Mouse (Mus musculus): ENCODE results near the gene Ercc4. TPM values are rescaled to one million over a fixed set of nuclear protein-coding genes. Genes with fewer than 3 reads are reported as not detected.

Ercc4 gene
- polyA plus RNA-seq, 1 experiment from 2014 or later = 15.6 TPM

DNA sequence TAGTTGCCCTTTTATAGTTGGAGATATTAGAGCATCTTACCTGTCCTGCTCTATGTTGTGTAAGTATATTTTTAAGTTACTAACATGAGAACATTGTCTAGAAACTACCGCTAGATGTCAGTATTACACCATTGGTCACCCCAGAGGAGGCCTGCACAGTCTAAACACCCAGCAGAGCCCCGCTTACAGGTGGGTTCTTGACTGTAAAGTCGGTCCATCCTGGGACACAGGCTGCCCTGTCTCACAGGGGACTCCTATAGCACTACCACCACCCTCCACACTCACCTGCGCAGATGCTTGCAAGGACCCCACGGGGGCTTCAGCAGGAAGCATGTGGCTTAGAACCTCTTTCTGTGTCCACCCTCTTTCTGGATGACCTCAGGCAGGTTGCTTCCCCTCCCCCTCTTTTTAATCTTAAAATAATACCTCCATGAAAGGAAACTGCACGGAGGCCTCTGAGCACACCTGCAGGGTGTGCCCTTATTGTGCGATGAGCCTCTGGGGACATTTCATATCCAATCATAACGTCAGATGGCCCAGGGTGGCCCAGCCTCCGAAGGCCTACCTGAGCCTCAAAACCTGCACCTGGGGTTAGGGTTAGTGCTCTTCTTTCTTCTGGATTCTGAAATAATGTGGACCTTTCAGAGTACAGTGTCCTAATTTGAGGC, 7.9 kb downstream of the Ercc4 start:
- ATAC-seq = peak; percentile 92
- H3K4me2 ChIP-seq (ENCODE audit: low read length) = no peak overlapping the region
- 63% methylated on average over 9 of the region's 9 CpGs for WGBS
- H3K9me3 ChIP-seq (ENCODE audit: control insufficient read depth, low read length) = no peaks in the 10 kb centered on the region
- no peaks in the 10 kb centered on the region for H3K4me1 ChIP-seq (replicated peaks; ENCODE audit: control insufficient read depth, insufficient read depth, low read length)
- no peak overlapping the region for H3K4me3 ChIP-seq (replicated peaks; ENCODE audit: low read length)
- peaks cover 10% of the 10 kb centered on the region for H3K36me3 ChIP-seq (ENCODE audit: control insufficient read depth, insufficient read depth)
- H3K27ac ChIP-seq (ENCODE audit: low read length) = no peak overlapping the region
- H3K9ac ChIP-seq (replicated peaks; ENCODE audit: low read depth, low read length) = no peak overlapping the region
- H3K27me3 ChIP-seq (replicated peaks; ENCODE audit: control insufficient read depth, insufficient read depth, low read length) = no peaks in the 10 kb centered on the region

GRCm38 (mm10) chr16:13117967-13118430, 8.5 kb downstream of the Ercc4 start:
- Histone ChIP-seq H3K4me3 (replicated peaks; ENCODE audit: low read length) (no peak overlapping the region), H3K9ac (replicated peaks; ENCODE audit: low read depth, low read length) (no peak overlapping the region), H3K9me3 (ENCODE audit: control insufficient read depth, low read length) (no peaks in the 10 kb centered on the region), H3K27me3 (replicated peaks; ENCODE audit: control insufficient read depth, insufficient read depth, low read length) (no peaks in the 10 kb centered on the region), H3K27ac (ENCODE audit: low read length) (no peak overlapping the region), H3K4me2 (ENCODE audit: low read length) (no peak overlapping the region), H3K4me1 (replicated peaks; ENCODE audit: control insufficient read depth, insufficient read depth, low read length) (no peaks in the 10 kb centered on the region), H3K36me3 (ENCODE audit: control insufficient read depth, insufficient read depth) (peaks cover 10% of the 10 kb centered on the region)
- 92% methylated on average over 7 of the region's 7 CpGs for WGBS
- no peak for ATAC-seq

DNA sequence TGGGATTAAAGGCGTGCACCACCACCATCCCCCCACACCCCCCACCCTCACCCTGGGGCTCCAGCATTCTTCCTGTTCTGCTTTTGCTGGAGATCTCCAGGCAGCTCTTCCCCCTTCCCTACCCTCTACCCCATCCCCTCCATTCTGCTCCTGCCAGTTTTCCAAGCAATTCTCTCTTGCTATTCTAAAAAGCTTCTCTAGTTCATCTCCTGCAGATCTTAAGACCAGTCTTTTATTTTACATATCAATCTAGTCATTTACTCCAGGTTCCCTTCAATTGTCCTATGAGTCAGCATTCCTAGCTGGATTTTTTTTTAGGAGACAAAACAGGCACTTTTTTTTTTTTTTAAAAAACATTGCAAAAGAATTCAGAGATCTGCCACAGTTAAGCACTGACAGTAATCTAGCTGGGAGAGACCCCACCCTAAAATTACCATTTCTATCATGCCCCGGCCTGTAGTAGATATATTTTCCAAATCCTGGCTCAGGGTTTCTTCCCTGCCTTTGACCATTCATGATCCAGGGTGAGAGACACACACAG, 9.3 kb downstream of the Ercc4 start:
- no peak overlapping the region for H3K4me3 ChIP-seq (replicated peaks; ENCODE audit: low read length)
- 94% methylated on average over 2 of the region's 2 CpGs for WGBS
- no peak overlapping the region for H3K27ac ChIP-seq (ENCODE audit: low read length)
- H3K36me3 ChIP-seq (ENCODE audit: control insufficient read depth, insufficient read depth) = peaks cover 5% of the 10 kb centered on the region
- no peaks in the 10 kb centered on the region for H3K9me3 ChIP-seq (ENCODE audit: control insufficient read depth, low read length)
- no peaks in the 10 kb centered on the region for H3K4me1 ChIP-seq (replicated peaks; ENCODE audit: control insufficient read depth, insufficient read depth, low read length)
- H3K9ac ChIP-seq (replicated peaks; ENCODE audit: low read depth, low read length) = no peak overlapping the region
- no peak overlapping the region for H3K4me2 ChIP-seq (ENCODE audit: low read length)
- no peak for ATAC-seq
- no peaks in the 10 kb centered on the region for H3K27me3 ChIP-seq (replicated peaks; ENCODE audit: control insufficient read depth, insufficient read depth, low read length)

DNA sequence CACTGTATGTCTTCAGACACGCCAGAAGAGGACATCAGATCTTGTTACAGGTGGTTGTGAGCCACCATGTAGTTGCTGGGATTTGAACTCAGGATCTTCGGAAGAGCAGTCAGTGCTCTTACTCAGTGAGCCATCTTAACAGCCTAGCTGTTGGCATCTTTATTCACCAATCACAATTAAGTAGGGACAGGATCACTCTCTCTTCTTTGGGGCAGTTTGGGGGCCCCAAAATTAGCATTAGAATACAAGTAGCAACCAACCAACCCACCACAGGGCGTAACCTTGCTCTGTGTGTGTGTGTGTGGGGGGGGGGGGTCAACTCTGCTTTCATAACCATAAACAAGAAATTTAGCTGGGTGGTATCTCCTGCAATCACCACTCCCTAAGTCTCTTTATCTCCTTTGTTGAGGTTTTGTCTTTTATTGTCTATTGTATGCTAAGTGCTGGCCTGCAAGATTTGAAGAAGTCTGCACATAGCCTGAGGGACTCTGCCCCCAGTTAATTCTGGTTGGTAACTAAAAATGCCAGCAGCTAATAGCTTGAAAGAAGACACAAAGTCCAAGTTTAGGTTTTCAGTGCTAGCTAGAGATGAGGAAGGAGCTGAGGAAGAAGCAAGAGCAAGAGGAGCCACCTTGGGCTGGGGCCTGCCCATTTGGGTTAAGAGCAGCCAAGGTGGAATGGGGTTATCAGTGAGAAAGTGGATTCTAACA, 10.3 kb downstream of the Ercc4 start:
- WGBS = 81% methylated on average over 3 of the region's 3 CpGs
- H3K27ac ChIP-seq (ENCODE audit: low read length) = no peak overlapping the region
- H3K4me3 ChIP-seq (replicated peaks; ENCODE audit: low read length) = no peak overlapping the region
- no peak overlapping the region for H3K4me2 ChIP-seq (ENCODE audit: low read length)
- H3K4me1 ChIP-seq (replicated peaks; ENCODE audit: control insufficient read depth, insufficient read depth, low read length) = no peaks in the 10 kb centered on the region
- peaks cover 5% of the 10 kb centered on the region for H3K36me3 ChIP-seq (ENCODE audit: control insufficient read depth, insufficient read depth)
- H3K27me3 ChIP-seq (replicated peaks; ENCODE audit: control insufficient read depth, insufficient read depth, low read length) = no peaks in the 10 kb centered on the region
- no peaks in the 10 kb centered on the region for H3K9me3 ChIP-seq (ENCODE audit: control insufficient read depth, low read length)
- ATAC-seq = no peak
- no peak overlapping the region for H3K9ac ChIP-seq (replicated peaks; ENCODE audit: low read depth, low read length)

GRCm38 (mm10) chr16:13125357-13125756, 15.9 kb downstream of the Ercc4 start:
- no peaks in the 10 kb centered on the region for H3K9me3 ChIP-seq (ENCODE audit: control insufficient read depth, low read length)
- 95% methylated on average over 8 of the region's 8 CpGs for WGBS
- H3K27ac ChIP-seq (ENCODE audit: low read length) = no peak overlapping the region
- H3K9ac ChIP-seq (replicated peaks; ENCODE audit: low read depth, low read length) = no peak overlapping the region
- H3K4me2 ChIP-seq (ENCODE audit: low read length) = no peak overlapping the region
- H3K36me3 ChIP-seq (ENCODE audit: control insufficient read depth, insufficient read depth) = peaks cover 24% of the 10 kb centered on the region
- no peak for ATAC-seq
- no peaks in the 10 kb centered on the region for H3K4me1 ChIP-seq (replicated peaks; ENCODE audit: control insufficient read depth, insufficient read depth, low read length)
- H3K27me3 ChIP-seq (replicated peaks; ENCODE audit: control insufficient read depth, insufficient read depth, low read length) = no peaks in the 10 kb centered on the region
- no peak overlapping the region for H3K4me3 ChIP-seq (replicated peaks; ENCODE audit: low read length)

GRCm38 (mm10) chr16:13127566-13127965, 18.1 kb downstream of the Ercc4 start:
- 89% methylated on average over 10 of the region's 10 CpGs for WGBS
- no peak for ATAC-seq
- Histone ChIP-seq H3K9ac (replicated peaks; ENCODE audit: low read depth, low read length) (no peak overlapping the region), H3K9me3 (ENCODE audit: control insufficient read depth, low read length) (no peaks in the 10 kb centered on the region), H3K36me3 (ENCODE audit: control insufficient read depth, insufficient read depth) (peaks cover 25% of the 10 kb centered on the region), H3K4me1 (replicated peaks; ENCODE audit: control insufficient read depth, insufficient read depth, low read length) (no peaks in the 10 kb centered on the region), H3K4me2 (ENCODE audit: low read length) (no peak overlapping the region), H3K4me3 (replicated peaks; ENCODE audit: low read length) (no peak overlapping the region), H3K27me3 (replicated peaks; ENCODE audit: control insufficient read depth, insufficient read depth, low read length) (no peaks in the 10 kb centered on the region), H3K27ac (ENCODE audit: low read length) (no peak overlapping the region)

DNA sequence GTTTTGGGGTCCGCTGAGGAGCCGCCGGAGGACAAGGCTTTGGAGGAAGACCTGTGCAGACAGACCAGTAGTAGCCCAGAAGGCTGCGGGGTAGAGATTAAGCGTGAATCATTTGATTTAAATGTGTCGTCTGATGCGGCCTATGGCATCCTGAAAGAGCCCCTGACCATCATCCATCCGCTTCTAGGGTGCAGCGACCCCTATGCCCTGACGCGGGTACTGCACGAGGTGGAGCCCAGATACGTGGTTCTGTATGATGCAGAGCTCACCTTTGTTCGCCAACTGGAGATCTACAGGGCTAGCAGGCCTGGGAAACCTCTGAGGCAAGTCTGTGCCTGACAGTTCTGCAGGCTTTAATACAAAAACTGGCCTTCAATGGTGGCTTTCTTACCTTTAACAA, 20.9 kb downstream of the Ercc4 start:
- H3K27me3 ChIP-seq (replicated peaks; ENCODE audit: control insufficient read depth, insufficient read depth, low read length) = no peaks in the 10 kb centered on the region
- 47% methylated on average over 14 of the region's 14 CpGs for WGBS
- H3K36me3 ChIP-seq (ENCODE audit: control insufficient read depth, insufficient read depth) = peaks cover 23% of the 10 kb centered on the region
- no peak for ATAC-seq
- H3K9ac ChIP-seq (replicated peaks; ENCODE audit: low read depth, low read length) = no peak overlapping the region
- H3K4me3 ChIP-seq (replicated peaks; ENCODE audit: low read length) = no peak overlapping the region
- no peaks in the 10 kb centered on the region for H3K4me1 ChIP-seq (replicated peaks; ENCODE audit: control insufficient read depth, insufficient read depth, low read length)
- H3K27ac ChIP-seq (ENCODE audit: low read length) = no peak overlapping the region
- no peak overlapping the region for H3K4me2 ChIP-seq (ENCODE audit: low read length)
- no peaks in the 10 kb centered on the region for H3K9me3 ChIP-seq (ENCODE audit: control insufficient read depth, low read length)

DNA sequence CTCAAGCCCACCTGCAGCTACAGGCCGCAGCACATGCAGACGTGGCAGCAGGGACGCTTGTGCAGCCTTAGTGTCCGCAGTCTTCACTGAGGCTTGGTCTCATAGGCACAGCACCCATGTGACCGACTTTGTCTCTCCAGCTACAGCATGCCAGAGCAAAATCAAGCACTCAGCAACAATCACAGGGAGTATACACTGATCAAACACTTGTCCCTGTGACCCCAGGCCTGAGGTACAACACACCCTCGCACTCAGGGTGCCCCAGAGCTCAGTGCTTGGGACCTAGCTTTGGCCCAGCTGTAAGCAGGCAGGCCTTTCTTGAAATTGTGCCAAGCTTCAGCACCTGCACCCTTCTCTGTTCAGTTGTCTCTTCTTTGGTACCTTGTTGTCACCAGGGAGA, 31.7 kb downstream of the Ercc4 start:
- Histone ChIP-seq H3K9me3 (ENCODE audit: control insufficient read depth, low read length) (no peaks in the 10 kb centered on the region), H3K36me3 (ENCODE audit: control insufficient read depth, insufficient read depth) (peaks cover 5% of the 10 kb centered on the region; the same call in 1 of the 2 replicates), H3K27ac (ENCODE audit: low read length) (no peak overlapping the region), H3K9ac (replicated peaks; ENCODE audit: low read depth, low read length) (no peak overlapping the region), H3K4me3 (replicated peaks; ENCODE audit: low read length) (no peak overlapping the region), H3K27me3 (replicated peaks; ENCODE audit: control insufficient read depth, insufficient read depth, low read length) (no peaks in the 10 kb centered on the region), H3K4me2 (ENCODE audit: low read length) (no peak overlapping the region), H3K4me1 (replicated peaks; ENCODE audit: control insufficient read depth, insufficient read depth, low read length) (no peaks in the 10 kb centered on the region)
- no peak for ATAC-seq
- 93% methylated on average over 6 of the region's 6 CpGs for WGBS

GRCm38 (mm10) chr16:13143932-13144331, 34.4 kb downstream of the Ercc4 start:
- no peaks in the 10 kb centered on the region for H3K27me3 ChIP-seq (replicated peaks; ENCODE audit: control insufficient read depth, insufficient read depth, low read length)
- H3K4me2 ChIP-seq (ENCODE audit: low read length) = no peak overlapping the region
- no peak overlapping the region for H3K9ac ChIP-seq (replicated peaks; ENCODE audit: low read depth, low read length)
- H3K27ac ChIP-seq (ENCODE audit: low read length) = no peak overlapping the region
- H3K36me3 ChIP-seq (ENCODE audit: control insufficient read depth, insufficient read depth) = peaks cover 10% of the 10 kb centered on the region
- no peak overlapping the region for H3K4me3 ChIP-seq (replicated peaks; ENCODE audit: low read length)
- no peak for ATAC-seq
- H3K9me3 ChIP-seq (ENCODE audit: control insufficient read depth, low read length) = no peaks in the 10 kb centered on the region
- no peaks in the 10 kb centered on the region for H3K4me1 ChIP-seq (replicated peaks; ENCODE audit: control insufficient read depth, insufficient read depth, low read length)
- 90% methylated on average over 7 of the region's 7 CpGs for WGBS
